Mouse (Mus musculus): ENCODE results near the gene Ccdc88b. TPM values are rescaled to one million over a fixed set of nuclear protein-coding genes. Genes with fewer than 3 reads are reported as not detected.

Gene Ccdc88b
- polyA plus RNA-seq, 1 experiment from 2014 or later: 0.68 TPM

DNA sequence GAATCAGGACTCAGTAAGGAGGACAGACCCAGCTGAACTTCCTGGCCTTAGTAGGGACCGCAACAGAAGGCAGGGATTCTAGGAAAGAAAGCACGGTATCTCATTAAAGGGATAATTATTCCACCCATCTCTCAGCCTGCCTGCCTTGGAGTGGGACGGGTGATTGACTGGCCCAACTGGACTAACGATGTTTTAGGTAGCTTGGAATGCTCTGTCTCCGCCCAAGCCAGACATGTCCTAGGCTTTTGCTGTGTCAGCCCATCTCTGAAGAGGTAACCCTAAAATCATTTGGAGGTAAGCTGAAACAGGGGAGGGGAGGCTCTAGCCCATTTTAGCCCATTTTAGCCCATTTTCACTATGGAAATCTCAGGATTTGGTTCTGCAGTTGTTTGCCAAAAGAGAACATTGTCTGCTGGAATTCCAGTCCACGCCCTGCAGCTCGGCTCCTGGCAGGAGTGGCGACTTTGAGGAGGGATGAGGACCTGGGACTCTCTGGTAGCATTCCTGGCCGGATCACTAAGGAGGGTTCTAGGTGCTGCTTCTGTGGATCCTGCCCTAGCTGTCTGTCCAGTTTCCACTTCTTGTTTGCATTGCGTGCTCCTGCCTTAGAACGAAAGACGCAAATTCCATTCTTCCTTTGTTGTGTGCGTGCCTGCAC, 37.3 kb downstream of the Ccdc88b start:
- Histone ChIP-seq H3K9ac (replicated peaks; ENCODE audit: low read depth, low read length) (no peak overlapping the region), H3K9me3 (ENCODE audit: control insufficient read depth, low read length) (no peaks in the 10 kb centered on the region; the same call in 1 of the 2 replicates), H3K4me1 (replicated peaks; ENCODE audit: control insufficient read depth, insufficient read depth, low read length) (no peaks in the 10 kb centered on the region), H3K27me3 (replicated peaks; ENCODE audit: control insufficient read depth, insufficient read depth, low read length) (no peaks in the 10 kb centered on the region), H3K4me2 (ENCODE audit: low read length) (no peak overlapping the region), H3K4me3 (replicated peaks; ENCODE audit: low read length) (no peak overlapping the region), H3K27ac (ENCODE audit: low read length) (no peak overlapping the region), H3K36me3 (ENCODE audit: control insufficient read depth, insufficient read depth) (no peaks in the 10 kb centered on the region)
- no peak for ATAC-seq
- WGBS: 71% methylated on average over 13 of the region's 13 CpGs

DNA sequence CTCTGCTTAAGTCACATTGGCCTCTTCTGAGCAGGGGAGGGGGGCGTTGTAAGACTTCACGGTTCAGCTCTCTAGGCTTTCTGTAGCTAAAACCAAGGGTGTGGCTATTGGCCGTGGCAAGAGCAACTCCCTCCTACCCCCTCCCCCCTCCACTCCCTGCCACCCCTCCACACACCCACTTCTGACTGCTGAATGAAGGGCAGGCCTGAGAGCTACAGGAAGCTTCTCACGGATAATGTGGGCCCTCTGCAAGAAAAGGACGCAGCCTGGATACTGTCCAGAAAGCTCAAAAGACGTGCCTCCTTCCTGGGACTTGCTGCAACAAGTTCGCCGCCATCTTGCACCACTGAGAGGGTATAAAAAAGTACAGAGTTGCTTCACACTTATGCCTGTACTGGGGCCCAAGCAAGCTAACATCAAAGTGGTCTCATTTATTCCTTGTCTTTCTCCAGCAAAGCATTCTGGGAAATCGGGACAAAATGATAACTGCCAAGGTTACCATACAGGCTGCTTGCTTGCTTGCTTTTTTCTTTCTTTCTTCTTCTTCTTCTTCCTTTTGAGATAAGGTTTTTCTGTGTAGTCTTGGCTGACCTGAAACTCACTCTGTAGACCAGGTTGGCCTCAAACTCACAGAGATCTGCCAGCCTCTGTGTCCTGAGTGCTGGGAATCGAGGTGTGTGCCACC, 38.7 kb downstream of the Ccdc88b start:
- 40% methylated on average over 10 of the region's 10 CpGs for WGBS
- Histone ChIP-seq H3K4me2 (ENCODE audit: low read length) (no peak overlapping the region), H3K4me1 (replicated peaks; ENCODE audit: control insufficient read depth, insufficient read depth, low read length) (no peaks in the 10 kb centered on the region), H3K4me3 (replicated peaks; ENCODE audit: low read length) (no peak overlapping the region), H3K9me3 (ENCODE audit: control insufficient read depth, low read length) (no peaks in the 10 kb centered on the region; the same call in 1 of the 2 replicates), H3K36me3 (ENCODE audit: control insufficient read depth, insufficient read depth) (no peaks in the 10 kb centered on the region), H3K27ac (ENCODE audit: low read length) (no peak overlapping the region), H3K27me3 (replicated peaks; ENCODE audit: control insufficient read depth, insufficient read depth, low read length) (no peaks in the 10 kb centered on the region), H3K9ac (replicated peaks; ENCODE audit: low read depth, low read length) (no peak overlapping the region)
- no peak for ATAC-seq

DNA sequence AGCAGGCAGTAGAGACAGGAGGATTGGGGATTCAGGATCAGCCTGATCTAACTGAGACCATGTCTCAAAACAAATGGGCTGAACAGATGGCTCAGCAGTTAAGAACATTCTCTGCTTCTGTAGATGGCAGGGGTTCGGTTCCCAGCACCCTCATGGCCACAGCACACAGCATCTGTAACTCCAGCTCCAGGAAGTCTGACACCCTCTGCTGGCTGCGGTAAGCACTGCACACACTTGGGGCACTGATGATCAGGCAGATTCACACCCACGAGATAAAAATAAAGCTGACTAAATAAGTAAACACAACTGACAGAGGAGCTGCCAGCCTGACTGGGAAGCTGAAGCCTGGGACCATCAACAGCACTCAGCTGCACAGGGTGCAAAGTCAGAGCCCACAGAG, 43.1 kb downstream of the Ccdc88b start:
- 91% methylated on average over 3 of the region's 3 CpGs for whole genome bisulfite sequencing
- no peaks in the 10 kb centered on the region for H3K36me3 ChIP-seq (ENCODE audit: control insufficient read depth, insufficient read depth)

DNA sequence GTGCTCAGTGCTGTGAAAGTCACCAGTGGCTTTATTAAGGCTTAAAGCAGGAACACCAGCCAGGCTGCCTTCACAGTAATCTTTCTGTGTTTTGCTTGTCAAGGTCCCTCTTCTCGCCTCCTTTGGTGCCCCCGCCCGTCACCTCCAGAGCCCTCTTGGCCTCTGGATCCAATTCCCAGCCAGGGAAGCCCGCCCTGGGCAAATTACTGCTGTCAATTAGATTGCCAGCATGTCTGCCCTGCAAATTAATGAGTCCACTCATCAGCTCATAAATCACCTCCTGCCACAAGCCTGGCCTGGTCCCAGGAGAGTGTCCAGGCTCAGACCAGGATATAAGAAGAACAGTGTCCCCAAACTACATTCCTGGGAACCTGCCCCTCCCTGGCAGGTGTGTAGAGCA, 43.6 kb downstream of the Ccdc88b start:
- no peak for ATAC-seq
- no peak overlapping the region for H3K9ac ChIP-seq (replicated peaks; ENCODE audit: low read depth, low read length)
- H3K36me3 ChIP-seq (ENCODE audit: control insufficient read depth, insufficient read depth): no peaks in the 10 kb centered on the region
- H3K4me2 ChIP-seq (ENCODE audit: low read length): no peak overlapping the region
- WGBS: 46% methylated on average over 4 of the region's 4 CpGs
- H3K9me3 ChIP-seq (ENCODE audit: control insufficient read depth, low read length): no peaks in the 10 kb centered on the region
- H3K4me1 ChIP-seq (replicated peaks; ENCODE audit: control insufficient read depth, insufficient read depth, low read length): no peaks in the 10 kb centered on the region; the same call in 1 of the 2 replicates
- no peaks in the 10 kb centered on the region for H3K27me3 ChIP-seq (replicated peaks; ENCODE audit: control insufficient read depth, insufficient read depth, low read length)
- H3K27ac ChIP-seq (ENCODE audit: low read length): no peak overlapping the region
- H3K4me3 ChIP-seq (replicated peaks; ENCODE audit: low read length): no peak overlapping the region

More for the DNA sequence above, 43.1 kb downstream of the Ccdc88b start:
- H3K9ac ChIP-seq (replicated peaks; ENCODE audit: low read depth, low read length): no peak overlapping the region
- H3K4me2 ChIP-seq (ENCODE audit: low read length): no peak overlapping the region
- H3K4me1 ChIP-seq (replicated peaks; ENCODE audit: control insufficient read depth, insufficient read depth, low read length): no peaks in the 10 kb centered on the region; the same call in 1 of the 2 replicates
- ATAC-seq: no peak
- no peaks in the 10 kb centered on the region for H3K9me3 ChIP-seq (ENCODE audit: control insufficient read depth, low read length)
- no peaks in the 10 kb centered on the region for H3K27me3 ChIP-seq (replicated peaks; ENCODE audit: control insufficient read depth, insufficient read depth, low read length)
- no peak overlapping the region for H3K27ac ChIP-seq (ENCODE audit: low read length)
- no peak overlapping the region for H3K4me3 ChIP-seq (replicated peaks; ENCODE audit: low read length)

Small RNAs within 50 kb of the gene (microRNA-seq; reads per million reads assigned to microRNA genes)
- not detected for gene Mir5046

Other genes with a start within 250 kb of the Ccdc88b start
- gene Rps6ka4, start 17.6 kb downstream of the Ccdc88b start, polyA plus RNA-seq (2015; fragmentation: Nextera tagmentation; extraction: Ambion mirVana): 9.4 and 9.7 TPM in 2 replicates
- 104 and 116 TPM in 2 replicates for gene Trmt112, start 51.5 kb upstream of the Ccdc88b start, polyA plus RNA-seq (2015; fragmentation: Nextera tagmentation; extraction: Ambion mirVana)
- gene Prdx5, start 51.9 kb upstream of the Ccdc88b start, polyA plus RNA-seq (2015; fragmentation: Nextera tagmentation; extraction: Ambion mirVana): 244 and 272 TPM in 2 replicates
- gene Esrra, start 63.6 kb upstream of the Ccdc88b start, polyA plus RNA-seq (2015; fragmentation: Nextera tagmentation; extraction: Ambion mirVana): 16.1 and 18.8 TPM in 2 replicates
- gene Catsperz, start 67.2 kb upstream of the Ccdc88b start, polyA plus RNA-seq (2015; fragmentation: Nextera tagmentation; extraction: Ambion mirVana): 0.37 and 0.89 TPM in 2 replicates
- gene Kcnk4, start 76.3 kb upstream of the Ccdc88b start, polyA plus RNA-seq (2015; fragmentation: Nextera tagmentation; extraction: Ambion mirVana): 2.1 and 3.3 TPM in 2 replicates
- 87.9 and 88.4 TPM in 2 replicates for gene Bad, start 83.7 kb upstream of the Ccdc88b start, polyA plus RNA-seq (2015; fragmentation: Nextera tagmentation; extraction: Ambion mirVana)
- 46.3 and 52.5 TPM in 2 replicates for gene Gpr137, start 84.3 kb upstream of the Ccdc88b start, polyA plus RNA-seq (2015; fragmentation: Nextera tagmentation; extraction: Ambion mirVana)
- 132 and 140 TPM in 2 replicates for gene Ppp1r14b, start 116.8 kb upstream of the Ccdc88b start, polyA plus RNA-seq (2015; fragmentation: Nextera tagmentation; extraction: Ambion mirVana)
- 11.5 and 12.3 TPM in 2 replicates for gene Plcb3, start 118.3 kb upstream of the Ccdc88b start, polyA plus RNA-seq (2015; fragmentation: Nextera tagmentation; extraction: Ambion mirVana)
- gene Fkbp2, start 122.3 kb upstream of the Ccdc88b start, polyA plus RNA-seq (2015; fragmentation: Nextera tagmentation; extraction: Ambion mirVana): 73.8 and 101 TPM in 2 replicates
- gene Vegfb, start 129.4 kb upstream of the Ccdc88b start, polyA plus RNA-seq (2015; fragmentation: Nextera tagmentation; extraction: Ambion mirVana): 42.5 and 44.6 TPM in 2 replicates
- gene Dnajc4, start 134.4 kb upstream of the Ccdc88b start, polyA plus RNA-seq (2015; fragmentation: Nextera tagmentation; extraction: Ambion mirVana): 18.3 and 23.3 TPM in 2 replicates
- gene Nudt22, start 137.9 kb upstream of the Ccdc88b start, polyA plus RNA-seq (2015; fragmentation: Nextera tagmentation; extraction: Ambion mirVana): 15.5 and 16.0 TPM in 2 replicates
- 12.5 and 17.9 TPM in 2 replicates for gene Trpt1, start 137.9 kb upstream of the Ccdc88b start, polyA plus RNA-seq (2015; fragmentation: Nextera tagmentation; extraction: Ambion mirVana)
- 3.3 and 3.8 TPM in 2 replicates for gene Fermt3, start 161.3 kb upstream of the Ccdc88b start, polyA plus RNA-seq (2015; fragmentation: Nextera tagmentation; extraction: Ambion mirVana)
- 246 and 247 TPM in 2 replicates for gene Stip1, start 181.8 kb upstream of the Ccdc88b start, polyA plus RNA-seq (2015; fragmentation: Nextera tagmentation; extraction: Ambion mirVana)
- gene Macrod1, start 198.6 kb upstream of the Ccdc88b start, polyA plus RNA-seq (2015; fragmentation: Nextera tagmentation; extraction: Ambion mirVana): 4.0 and 5.3 TPM in 2 replicates
- 13.8 and 16.1 TPM in 2 replicates for gene Flrt1, start 247.5 kb upstream of the Ccdc88b start, polyA plus RNA-seq (2015; fragmentation: Nextera tagmentation; extraction: Ambion mirVana)

Data from forebrain, embryonic 16.5 days (tissue).